Mouse (Mus musculus) liver, embryonic 14.5 days (tissue): ENCODE measurements at regions not wholly inside any gene's neighbourhood (a gene's known extent, or its start where the extent isn't known, plus 50 kb on each side); places are given as distances from the start of the nearest gene placed in this dataset.

Experiments used
- CTCF ChIP-seq: IDR thresholded peaks from 2 replicates; pipeline ENCODE4 v1.5.1; 2016; ENCODE audit warnings: antibody characterized with exemption, low read depth, control low read depth
- EP300 ChIP-seq: IDR thresholded peaks from 2 replicates; pipeline ENCODE4 v1.6.1; 2016; ENCODE audit warnings: antibody characterized with exemption, low read depth

- TF ChIP-seq CTCF (no peak), EP300 (no peak)
These were observed 535.0 kb upstream of the Gcfc2 start for GRCm38 (mm10) chr6:81388484-81388883.
